Mouse (Mus musculus) cortical plate, adult 2 months (tissue): ENCODE data around the gene Fam161b.

Source experiments
- CTCF ChIP-seq: fragments of 200-500 bp; IDR thresholded peaks from 2 replicates; pipeline ENCODE4 v1.5.1; 2011; ENCODE audit warnings: mild to moderate bottlenecking, control low read depth, low read length; ENCODE audit not compliant: insufficient read depth; ENCODE audit errors: extremely low read depth
- POLR2A ChIP-seq: fragments of 200-500 bp; IDR thresholded peaks from 2 replicates; pipeline ENCODE4 v1.6.1; 2011; ENCODE audit warnings: mild to moderate bottlenecking, low read length, control low read depth; ENCODE audit not compliant: insufficient read depth; ENCODE audit errors: extremely low read depth

GRCm38 (mm10) chr12:84327111-84327512, 34.5 kb downstream of the Fam161b start:
- TF ChIP-seq CTCF, result no peak
- TF ChIP-seq POLR2A, result no peak
